Mouse (Mus musculus): ENCODE results near the gene BC030867.

- TF ChIP-seq CTCF (IDR thresholded peaks at IDR 0.05; ENCODE audit: extremely low read depth, insufficient read depth, low read length) (no peak), POLR2A (IDR thresholded peaks at IDR 0.05; ENCODE audit: extremely low read depth, insufficient read depth, low read length) (no peak)
Observed at GRCm38 (mm10) chr11:102284501-102285094, 35.9 kb downstream of the BC030867 start, which contains the start of gene Tmub2.
